Mouse (Mus musculus) CH12.LX (cell line): Measurements from ENCODE around the gene Smad6. TPM values are rescaled to one million over a fixed set of nuclear protein-coding genes. Genes with fewer than 3 reads are reported as not detected.

Experiments used
- DNase-seq: peaks from one replicate; pipeline ENCODE4 v3.0.0-alpha.2; 2013; ENCODE audit errors: extremely low read depth
- H3K27ac ChIP-seq: 2 replicates; pipeline ENCODE4 v1.5.1; 2012; ENCODE audit warnings: low read depth, mild to moderate bottlenecking, control low read depth, moderate library complexity; ENCODE audit not compliant: insufficient read depth
- H3K27me3 ChIP-seq: replicated peaks from 2 replicates; pipeline ENCODE3; 2012; ENCODE audit warnings: inconsistent platforms
- H3K36me3 ChIP-seq, 2 experiments: replicated peaks in 1 of 2; 2 replicates each; pipeline versions ENCODE3 to v1.6.1; 2012; ENCODE audit warnings: inconsistent platforms in 1 of 2, low read length in 1 of 2, mild to moderate bottlenecking in 1 of 2, mixed read lengths in 1 of 2, moderate library complexity in 1 of 2; ENCODE audit not compliant: control insufficient read depth in 1 of 2, insufficient read depth in 1 of 2
- H3K4me1 ChIP-seq, 2 experiments: 2 replicates each; pipeline ENCODE4 v1.6.1; 2012; ENCODE audit warnings: inconsistent platforms in 1 of 2, moderate library complexity in 1 of 2; ENCODE audit not compliant: insufficient read depth in 2 of 2, control insufficient read depth in 1 of 2
- H3K4me2 ChIP-seq: 2 replicates; pipeline ENCODE4 v1.6.1; 2012; ENCODE audit warnings: low read depth, mild to moderate bottlenecking, control low read depth; ENCODE audit not compliant: poor library complexity, insufficient read depth, severe bottlenecking
- H3K4me3 ChIP-seq, 3 experiments: fragments of 150-350 bp in 1 of 3; sonication (generic) in 1 of 3; replicated peaks in 1 of 3; 2 replicates each; pipeline versions ENCODE3 to v1.5.1; 2011 to 2012; ENCODE audit warnings: low read depth in 2 of 3, low read length in 2 of 3, mild to moderate bottlenecking in 2 of 3, moderate library complexity in 2 of 3, control low read depth in 1 of 3, improper control_type of control experiment in 1 of 3, inconsistent platforms in 1 of 3, mixed read lengths in 1 of 3; ENCODE audit not compliant: poor library complexity in 1 of 3
- H3K79me2 ChIP-seq: replicated peaks from 2 replicates; pipeline ENCODE4 v1.6.1; 2012; ENCODE audit warnings: mild to moderate bottlenecking, moderate library complexity; ENCODE audit not compliant: control insufficient read depth, poor library complexity, insufficient read depth, severe bottlenecking; ENCODE audit errors: extremely low read depth
- H3K9ac ChIP-seq: 2 replicates; pipeline ENCODE4 v1.6.1; 2012; ENCODE audit warnings: low read depth, mild to moderate bottlenecking, control low read depth, moderate library complexity; ENCODE audit not compliant: insufficient read depth
- H3K9me3 ChIP-seq: replicated peaks from 2 replicates; pipeline ENCODE3; 2012; ENCODE audit warnings: low read length, inconsistent platforms, mixed read lengths
- BHLHE40 ChIP-seq: IDR thresholded peaks from 2 replicates; pipeline ENCODE4 v1.6.1; 2011; ENCODE audit warnings: mild to moderate bottlenecking, low read depth, low read length, improper control_type of control experiment
- CHD1 ChIP-seq: IDR thresholded peaks from 2 replicates; pipeline ENCODE4 v1.6.1; 2012; ENCODE audit warnings: low read depth, low read length, improper control_type of control experiment, inconsistent platforms
- CHD2 ChIP-seq: IDR thresholded peaks from 2 replicates; pipeline ENCODE4 v1.6.1; 2011; ENCODE audit warnings: low read length, improper control_type of control experiment
- CTCF ChIP-seq, 2 experiments: IDR thresholded peaks in 1 of 2; conservative IDR thresholded peaks in 1 of 2; 2 replicates each; pipeline ENCODE4 v1.5.1; 2011 to 2012; ENCODE audit warnings: low read depth in 2 of 2, low read length in 2 of 2, improper control_type of control experiment in 1 of 2, inconsistent platforms in 1 of 2, mild to moderate bottlenecking in 1 of 2, moderate library complexity in 1 of 2
- EP300 ChIP-seq: IDR thresholded peaks from 2 replicates; pipeline ENCODE4 v1.6.1; 2011; ENCODE audit warnings: low read length, improper control_type of control experiment
- IRF4 ChIP-seq: IDR thresholded peaks from 2 replicates; pipeline ENCODE4 v1.6.1; 2014; ENCODE audit warnings: low read depth, mild to moderate bottlenecking, inconsistent platforms, low read length, improper control_type of control experiment
- JUN ChIP-seq: IDR thresholded peaks from 2 replicates; pipeline ENCODE4 v1.6.1; 2011; ENCODE audit warnings: low read depth, mild to moderate bottlenecking, low read length, improper control_type of control experiment, moderate library complexity; ENCODE audit not compliant: insufficient read depth
- KAT2A ChIP-seq: IDR thresholded peaks from 2 replicates; pipeline ENCODE4 v1.6.1; 2012; ENCODE audit warnings: low read length, improper control_type of control experiment, inconsistent platforms; ENCODE audit not compliant: insufficient replicate concordance
- MAFK ChIP-seq: IDR thresholded peaks from 2 replicates; pipeline ENCODE4 v1.6.1; 2011; ENCODE audit warnings: low read length, improper control_type of control experiment; ENCODE audit not compliant: insufficient replicate concordance
- MEF2A ChIP-seq: IDR thresholded peaks from 2 replicates; pipeline ENCODE4 v1.6.1; 2014; ENCODE audit warnings: low read depth, mild to moderate bottlenecking, inconsistent platforms, low read length, improper control_type of control experiment, borderline replicate concordance
- MXI1 ChIP-seq: IDR thresholded peaks from 2 replicates; pipeline ENCODE4 v1.6.1; 2011; ENCODE audit warnings: mild to moderate bottlenecking, low read depth, low read length, improper control_type of control experiment
- MYC ChIP-seq: IDR thresholded peaks from 2 replicates; pipeline ENCODE4 v1.6.1; 2011; ENCODE audit warnings: low read depth, mild to moderate bottlenecking, improper control_type of control experiment, low read length
- POLR2A ChIP-seq: IDR thresholded peaks from 2 replicates; pipeline ENCODE4 v1.6.1; 2011; ENCODE audit warnings: low read depth, mild to moderate bottlenecking, improper control_type of control experiment, low read length
- POLR2AphosphoS2 ChIP-seq: IDR thresholded peaks from 2 replicates; pipeline ENCODE4 v1.6.1; 2011; ENCODE audit warnings: low read depth, low read length, improper control_type of control experiment
- RAD21 ChIP-seq: IDR thresholded peaks from 2 replicates; pipeline ENCODE4 v1.6.1; 2011; ENCODE audit warnings: low read depth, mild to moderate bottlenecking, low read length, improper control_type of control experiment, moderate library complexity
- RCOR1 ChIP-seq: conservative IDR thresholded peaks from 2 replicates; pipeline ENCODE4 v1.6.1; 2012; ENCODE audit warnings: low read depth, mild to moderate bottlenecking, inconsistent platforms, low read length, improper control_type of control experiment
- SIN3A ChIP-seq: IDR thresholded peaks from 2 replicates; pipeline ENCODE4 v1.6.1; 2012; ENCODE audit warnings: low read length, improper control_type of control experiment, inconsistent platforms
- SMC3 ChIP-seq: IDR thresholded peaks from 2 replicates; pipeline ENCODE4 v1.6.1; 2011; ENCODE audit warnings: low read depth, low read length, improper control_type of control experiment
- TBP ChIP-seq: conservative IDR thresholded peaks from 2 replicates; pipeline ENCODE4 v1.6.1; 2011; ENCODE audit warnings: low read depth, low read length, improper control_type of control experiment
- UBTF ChIP-seq: IDR thresholded peaks from 2 replicates; pipeline ENCODE4 v1.6.1; 2012; ENCODE audit warnings: low read depth, mild to moderate bottlenecking, inconsistent platforms, low read length, improper control_type of control experiment, moderate library complexity
- USF1 ChIP-seq: IDR thresholded peaks from 2 replicates; pipeline ENCODE4 v1.6.1; 2014; ENCODE audit warnings: low read depth, mild to moderate bottlenecking, inconsistent platforms, low read length, improper control_type of control experiment
- ZC3H11A ChIP-seq: IDR thresholded peaks from 2 replicates; pipeline ENCODE4 v1.6.1; 2012; ENCODE audit warnings: low read depth, mild to moderate bottlenecking, inconsistent platforms, low read length, improper control_type of control experiment
- ZNF384 ChIP-seq: IDR thresholded peaks from 2 replicates; pipeline ENCODE4 v1.6.1; 2012; ENCODE audit warnings: low read depth, low read length, improper control_type of control experiment, inconsistent platforms
- dilution Hi-C: fragments of 300-500 bp; cut with MboI; formaldehyde crosslinking; loops from 2 replicates; pipeline ENCODE4 v1.14.3; 2020; ENCODE audit warnings: low sequenced_read_pairs; ENCODE audit not compliant: extremely low pct_unique_long_range_greater_than_20kb, extremely low pct_ligation_motif_present
- in situ Hi-C: fragments of 300-500 bp; cut with MboI; formaldehyde crosslinking; loops from 3 replicates; pipeline ENCODE4 v1.14.3; 2019; ENCODE audit warnings: low sequenced_read_pairs, low pct_ligation_motif_present, low pct_unique_long_range_greater_than_20kb, mixed read lengths
- polyA plus RNA-seq: library from polyadenylated mRNA; unstranded; fragments of >175 nt; gene quantifications from 2 replicates; pipeline ENCODE4 v1.2.1, GENCODE M21; 2012; ENCODE audit warnings: low read depth; ENCODE audit not compliant: insufficient read length
- total RNA-seq, 2 experiments: library from RNA; depleted of rRNA; stranded (reverse); fragments of 300-350 nt in 1 of 2; fragments of >200 nt in 1 of 2; gene quantifications; 2 replicates each; pipeline ENCODE4 v1.2.3; 2012 to 2014

Smad6 gene
- total and polyA plus RNA-seq, 3 experiments, result not detected

DNA sequence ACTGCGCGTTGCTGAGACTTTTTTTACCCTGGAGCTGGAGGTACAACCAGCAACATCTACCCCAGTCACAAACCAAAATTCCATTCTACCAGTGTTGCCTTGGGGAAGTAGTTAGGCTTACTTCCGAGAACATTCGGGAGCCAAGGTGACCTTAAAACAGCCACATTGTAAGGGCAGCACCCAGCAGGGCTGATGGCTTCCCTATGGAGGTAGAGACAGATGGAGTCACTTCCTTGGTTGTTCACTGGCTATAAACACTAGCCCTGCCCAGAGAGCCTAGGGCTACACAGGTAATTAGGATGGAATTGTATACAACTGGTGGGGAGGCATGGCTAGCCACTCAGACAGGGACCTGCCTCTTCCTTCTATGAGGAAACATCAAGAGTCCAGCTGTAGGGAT is 21.1 kb upstream of the Smad6 start:
- H3K4me1 ChIP-seq, result peaks cover 12 to 22% of the 10 kb centered on the region in 2 experiments
- in situ Hi-C loops, result no loop called here
- H3K36me3 ChIP-seq, result no peaks in the 10 kb centered on the region
- DNase-seq, result no peak
- no peaks in the 10 kb centered on the region for H3K9me3 ChIP-seq
- TF ChIP-seq IRF4 (no peak), RCOR1 (no peak), TBP (no peak), CHD1 (no peak), ZC3H11A (no peak), EP300 (no peak), MYC (no peak), SIN3A (no peak), KAT2A (no peak), JUN (no peak), MEF2A (no peak), CHD2 (no peak)
- dilution Hi-C loops, result no loop called here
- no peak overlapping the region for H3K27ac ChIP-seq
- H3K9ac ChIP-seq, result no peak overlapping the region
- no peak overlapping the region for H3K4me2 ChIP-seq
- peaks cover 4% of the 10 kb centered on the region for H3K27me3 ChIP-seq
- no peak overlapping the region for H3K4me3 ChIP-seq
- no peaks in the 10 kb centered on the region for H3K79me2 ChIP-seq

DNA sequence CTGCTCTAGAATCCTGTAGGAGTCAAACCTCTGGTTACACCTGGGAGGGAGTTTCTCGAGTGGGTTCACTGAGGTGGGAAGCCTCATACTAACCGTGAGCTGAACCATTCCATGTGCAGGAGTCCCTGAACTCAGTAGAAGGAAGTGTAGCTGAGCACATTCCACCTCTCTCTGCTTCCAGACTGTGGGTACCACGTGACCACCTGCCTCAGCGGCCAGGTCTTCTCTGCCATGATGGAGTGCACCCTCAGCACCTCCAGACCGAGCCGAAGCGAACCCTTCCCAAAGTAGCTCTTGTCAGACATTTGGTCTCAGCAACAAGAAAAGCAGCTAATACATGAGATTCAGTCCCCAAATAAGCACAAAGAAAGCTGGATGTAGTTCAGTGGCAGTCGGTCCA is 20.4 kb upstream of the Smad6 start:
- H3K4me3 ChIP-seq, result no peak overlapping the region
- no peak for DNase-seq
- no peak overlapping the region for H3K9ac ChIP-seq
- no peak for TF ChIP-seq EP300
- no peak for TF ChIP-seq MXI1
- TF ChIP-seq POLR2AphosphoS2, result no peak
- TF ChIP-seq CHD2, result no peak
- no peak for TF ChIP-seq USF1
- no peak for TF ChIP-seq RAD21
- TF ChIP-seq MYC, result no peak
- TF ChIP-seq SMC3, result no peak
- TF ChIP-seq SIN3A, result no peak
- TF ChIP-seq ZNF384, result no peak
- TF ChIP-seq BHLHE40, result no peak
- no peak for TF ChIP-seq RCOR1
- no peak for TF ChIP-seq KAT2A
- no peak for TF ChIP-seq MAFK
- no peak for TF ChIP-seq CHD1
- TF ChIP-seq UBTF, result no peak
- TF ChIP-seq TBP, result no peak
- no peak for TF ChIP-seq POLR2A
- no peak for TF ChIP-seq CTCF (conservative IDR thresholded peaks at IDR 0.05 in 1 of 2, IDR thresholded peaks at IDR 0.05 in 1 of 2; ENCODE audit: low read depth in 2 of 2, low read length in 2 of 2)
- no peaks in the 10 kb centered on the region for H3K36me3 ChIP-seq
- peaks cover 12 to 20% of the 10 kb centered on the region in 2 experiments for H3K4me1 ChIP-seq
- H3K4me2 ChIP-seq, result no peak overlapping the region
- dilution Hi-C loops (no loop called here), in situ Hi-C loops (no loop called here)
- no peaks in the 10 kb centered on the region for H3K9me3 ChIP-seq
- H3K27me3 ChIP-seq, result peaks cover 4% of the 10 kb centered on the region
- no peak overlapping the region for H3K27ac ChIP-seq
- no peaks in the 10 kb centered on the region for H3K79me2 ChIP-seq
